In the genomic region with DNA sequence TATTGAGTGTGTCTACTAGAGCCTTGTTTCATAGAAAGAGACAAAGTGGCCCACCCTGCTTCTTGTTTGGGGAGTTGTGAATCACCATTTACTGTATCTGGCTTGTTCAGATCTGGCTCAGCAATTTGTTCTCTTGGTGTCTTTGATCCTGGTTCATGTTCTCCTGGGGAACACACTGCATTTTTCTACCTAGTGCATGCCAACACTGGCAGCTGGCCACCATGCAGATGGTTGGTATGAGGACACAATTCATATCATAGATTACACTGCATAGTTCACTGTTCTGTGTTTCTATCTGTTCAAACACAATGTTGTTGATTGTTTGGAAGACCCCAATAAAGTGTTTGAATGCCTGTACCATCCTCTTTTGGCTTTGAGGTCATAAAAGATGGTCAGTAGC, we compare ENCODE assay signal across 23 mouse cellular contexts.
DNase-seq lines count a peak whose midpoint lies in the region; TF ChIP-seq lines count a peak whose summit lies in the region.
"Had no signal": no experiment of that assay in that cellular context is flagged by ENCODE, and none has a peak within 500 bp of the region (broad histone marks: within the 10 kb centered on the region; RNA-seq: fewer than 3 reads in every experiment).

No protein-coding gene starts in this region.

- DNase-seq in layer of hippocampus, adult 11-12 months (ENCODE audit: low spot score): peak; percentile 42
- DNase-seq in layer of hippocampus, adult 9-10 months (ENCODE audit: low spot score): no peak
- peak; percentile 66 to 76 for DNase-seq in cerebellum, adult 2 months
- DNase-seq in cerebellum, postnatal 25 days: peak; percentile 73 to 83
- DNase-seq in thymus, adult 2 months: no peak
- DNase-seq in heart, postnatal 36 days: no peak
- no peak for DNase-seq in frontal cortex, postnatal 10 days (ENCODE audit: low spot score in 2 of 2)
- DNase-seq: adrenal gland, adult 8-10 months; gastrocnemius, adult 2 months; kidney, adult 8-10 months; kidney, postnatal 10 days; liver; lung, postnatal 36 days; midbrain, embryonic 14.5 days; right cerebral cortex, postnatal 4 days; thymus, postnatal 4 days had no signal

- no peaks in the 10 kb centered on the region for H3K27me3 ChIP-seq in cerebellum, adult 2 months (ENCODE audit: control insufficient read depth, insufficient read depth, low read length)
- no peaks in the 10 kb centered on the region for H3K27me3 ChIP-seq in thymus, adult 2 months (ENCODE audit: control insufficient read depth, insufficient read depth, low read length)
- H3K27me3 ChIP-seq: forebrain, embryonic 13.5 days; intestine, embryonic 15.5 days; liver, embryonic 15.5 days; lung, embryonic 15.5 days had no signal

- H3K27ac ChIP-seq in cerebellum, adult 2 months (ENCODE audit: insufficient read depth, low read length): no peak overlapping the region
- no peak overlapping the region for H3K27ac ChIP-seq in thymus, adult 2 months (ENCODE audit: control insufficient read depth, insufficient read depth, low read length)
- H3K27ac ChIP-seq: forebrain, embryonic 13.5 days; gastrocnemius, adult 2 months; heart, embryonic 10.5 days; hindbrain, embryonic 10.5 days; intestine, embryonic 15.5 days; limb, embryonic 10.5 days; liver, embryonic 15.5 days; lung, embryonic 15.5 days had no signal

- H3K4me1 ChIP-seq in cerebellum, adult 2 months (ENCODE audit: control insufficient read depth, insufficient read depth, low read length): peaks cover 10% of the 10 kb centered on the region
- no peaks in the 10 kb centered on the region for H3K4me1 ChIP-seq in thymus, adult 2 months (replicated peaks; ENCODE audit: control insufficient read depth, insufficient read depth, low read length)
- H3K4me1 ChIP-seq: forebrain, embryonic 13.5 days; heart, embryonic 10.5 days; intestine, embryonic 15.5 days; limb, embryonic 10.5 days; liver, embryonic 15.5 days had no signal

- TF ChIP-seq POLR2A in cerebellum, adult 2 months (IDR thresholded peaks at IDR 0.05; ENCODE audit: borderline replicate concordance, insufficient read depth, low read length): no peak
- TF ChIP-seq POLR2A in thymus, adult 2 months (IDR thresholded peaks at IDR 0.05; ENCODE audit: control insufficient read depth, extremely low read depth, insufficient read depth, low read length, poor library complexity): no peak

- TF ChIP-seq CTCF in cerebellum, adult 2 months (IDR thresholded peaks at IDR 0.05; ENCODE audit: borderline replicate concordance, insufficient read depth, low read depth, low read length): no peak
- no peak for TF ChIP-seq CTCF in thymus, adult 2 months (IDR thresholded peaks at IDR 0.05; ENCODE audit: borderline replicate concordance, control insufficient read depth, extremely low read depth, insufficient read depth, low read length, poor library complexity)

- no peak overlapping the region for H3K4me3 ChIP-seq in cerebellum, adult 2 months (replicated peaks; ENCODE audit: insufficient read depth, low read depth, low read length)
- H3K4me3 ChIP-seq in thymus, adult 2 months (ENCODE audit: control insufficient read depth, insufficient read depth, low read length): no peak overlapping the region
- H3K4me3 ChIP-seq: forebrain, embryonic 13.5 days; gastrocnemius, adult 2 months; heart, embryonic 10.5 days; hindbrain, embryonic 10.5 days; intestine, embryonic 15.5 days; limb, embryonic 10.5 days; liver, embryonic 15.5 days; lung, embryonic 15.5 days had no signal

- no peaks in the 10 kb centered on the region for H3K36me3 ChIP-seq in thymus, adult 2 months (ENCODE audit: control insufficient read depth, insufficient read depth, low read length)
- H3K36me3 ChIP-seq: heart, embryonic 10.5 days; hindbrain, embryonic 10.5 days; intestine, embryonic 15.5 days; limb, embryonic 10.5 days; liver, embryonic 15.5 days; lung, embryonic 15.5 days had no signal

- intact Hi-C loops in heart, postnatal 36 days (cut with DNase I): no loop called here

Comparison
In these comparisons a context has a peak if more than half of its experiments do, and no peak if none do; other contexts are left out.
1. DNase-seq: peak in layer of hippocampus, adult 11-12 months (single experiment), cerebellum, adult 2 months (2 of 2) and cerebellum, postnatal 25 days (2 of 2); none in layer of hippocampus, adult 9-10 months (single experiment), thymus, adult 2 months (single experiment), heart, postnatal 36 days (0 of 2) and frontal cortex, postnatal 10 days (0 of 2).